15 mouse cellular contexts compared by ENCODE assay signal in the genomic region with DNA sequence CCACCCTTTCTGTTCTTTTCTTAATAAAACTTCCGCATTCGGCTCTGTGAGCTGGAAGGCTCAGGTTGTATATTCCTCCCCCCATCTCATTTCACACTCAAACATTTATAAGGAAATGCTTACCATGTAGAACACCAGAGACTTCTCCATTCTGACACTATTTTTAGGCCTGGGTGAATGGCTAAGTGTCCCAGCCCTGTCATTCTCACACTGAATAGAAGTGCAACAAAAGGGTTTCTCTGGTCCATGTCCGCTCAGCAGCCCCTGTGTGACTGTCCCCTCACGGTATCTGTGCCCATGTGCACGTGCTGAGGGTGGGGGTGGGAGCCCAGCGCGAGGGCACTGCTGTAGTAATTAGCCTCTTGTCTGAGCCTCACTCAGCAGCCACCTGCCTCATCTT.
DNase-seq lines count a peak whose midpoint lies in the region; ATAC-seq and TF ChIP-seq lines count a peak whose summit lies in the region.
"Had no signal": no experiment of that assay in that cellular context is flagged by ENCODE, and none has a peak within 500 bp of the region (broad histone marks: within the 10 kb centered on the region; RNA-seq: fewer than 3 reads in every experiment).

No protein-coding gene starts in this region.

- peaks cover 31% of the 10 kb centered on the region for H3K4me1 ChIP-seq in kidney, embryonic 16.5 days (ENCODE audit: insufficient read depth, low read length)
- H3K4me1 ChIP-seq in CH12.LX (ENCODE audit: control insufficient read depth in 1 of 2, insufficient read depth in 2 of 2) = peaks cover 32 to 40% of the 10 kb centered on the region in 2 experiments
- peaks cover 27% of the 10 kb centered on the region for H3K4me1 ChIP-seq in liver, postnatal 0 days (ENCODE audit: insufficient read depth)

- no peak for DNase-seq in kidney, postnatal 14 days
- peak; percentile 66 for DNase-seq in A20 (ENCODE audit: low read depth, low spot score)
- DNase-seq in CH12.LX (ENCODE audit: extremely low read depth) = no peak
- DNase-seq in liver, postnatal 0 days = no peak
- no peak for DNase-seq in embryo, embryonic 9.5 days (ENCODE audit: extremely low spot score)
- DNase-seq in cerebellum, adult 11-12 months = no peak
- DNase-seq: forebrain, postnatal 0 days; gastrocnemius, postnatal 25 days; right cerebral cortex, postnatal 25 days; thymus, postnatal 4 days had no signal

- no peak for ATAC-seq in kidney, embryonic 16.5 days (ENCODE audit: low FRiP score, low TSS enrichment)
- ATAC-seq in liver, postnatal 0 days = no peak
- ATAC-seq: forebrain, postnatal 0 days; hindbrain, embryonic 16.5 days had no signal

- in situ Hi-C loops in CH12.LX (cut with MboI; ENCODE audit: low pct_ligation_motif_present, low pct_unique_long_range_greater_than_20kb, low sequenced_read_pairs) = no loop called here

- H3K36me3 ChIP-seq in kidney, embryonic 16.5 days (ENCODE audit: insufficient read depth, low read length) = no peaks in the 10 kb centered on the region
- no peaks in the 10 kb centered on the region for H3K36me3 ChIP-seq in CH12.LX (replicated peaks in 1 of 2; ENCODE audit: control insufficient read depth in 1 of 2, insufficient read depth in 1 of 2, low read length in 1 of 2)
- no peaks in the 10 kb centered on the region; the same call in 1 of the 2 replicates for H3K36me3 ChIP-seq in liver, postnatal 0 days (replicated peaks; ENCODE audit: insufficient read depth, low read length)
- H3K36me3 ChIP-seq: limb, embryonic 10.5 days; lung, embryonic 15.5 days; midbrain, embryonic 10.5 days had no signal

- no peaks in the 10 kb centered on the region for H3K9me3 ChIP-seq in kidney, embryonic 16.5 days (ENCODE audit: low read length)
- no peaks in the 10 kb centered on the region for H3K9me3 ChIP-seq in CH12.LX (replicated peaks; ENCODE audit: low read length)
- H3K9me3 ChIP-seq in liver, postnatal 0 days (ENCODE audit: low read length) = no peaks in the 10 kb centered on the region
- H3K9me3 ChIP-seq: limb, embryonic 10.5 days; lung, embryonic 15.5 days; midbrain, embryonic 10.5 days had no signal

- H3K27me3 ChIP-seq in kidney, embryonic 16.5 days (ENCODE audit: insufficient read depth, low read length) = no peaks in the 10 kb centered on the region
- H3K27me3 ChIP-seq in CH12.LX (replicated peaks) = no peaks in the 10 kb centered on the region
- no peaks in the 10 kb centered on the region for H3K27me3 ChIP-seq in liver, postnatal 0 days (ENCODE audit: insufficient read depth, low read length)
- H3K27me3 ChIP-seq: lung, embryonic 15.5 days had no signal

- peak overlapping the region; percentile 54 for H3K27ac ChIP-seq in kidney, embryonic 16.5 days (ENCODE audit: low read length)
- peak overlapping the region; percentile 96 for H3K27ac ChIP-seq in CH12.LX (ENCODE audit: insufficient read depth, low read depth)
- peak overlapping the region; percentile 55; the same call in 1 of the 2 replicates for H3K27ac ChIP-seq in liver, postnatal 0 days (ENCODE audit: low read depth)
- H3K27ac ChIP-seq: limb, embryonic 10.5 days; lung, embryonic 15.5 days; midbrain, embryonic 10.5 days had no signal

- H3K79me2 ChIP-seq in CH12.LX (replicated peaks; ENCODE audit: control insufficient read depth, extremely low read depth, insufficient read depth, poor library complexity, severe bottlenecking) = peaks cover 28% of the 10 kb centered on the region

- no peak for TF ChIP-seq RAD21 in CH12.LX (IDR thresholded peaks at IDR 0.05; ENCODE audit: low read depth, low read length)

- no peak overlapping the region for H3K4me3 ChIP-seq in kidney, embryonic 16.5 days (ENCODE audit: low read length)
- peak overlapping the region in 1 of 3 experiments; percentile 44 for H3K4me3 ChIP-seq in CH12.LX (replicated peaks in 1 of 3; ENCODE audit: low read depth in 2 of 3, low read length in 2 of 3, poor library complexity in 1 of 3)
- no peak overlapping the region for H3K4me3 ChIP-seq in liver, postnatal 0 days (ENCODE audit: low read depth, low read length)
- H3K4me3 ChIP-seq: limb, embryonic 10.5 days; lung, embryonic 15.5 days; midbrain, embryonic 10.5 days had no signal

- WGBS in kidney, embryonic 16.5 days = 49% methylated on average over 7 of the region's 7 CpGs
- WGBS in liver, postnatal 0 days (ENCODE audit: insufficient replicate concordance) = 36% methylated on average over 7 of the region's 7 CpGs

- no peak overlapping the region for H3K4me2 ChIP-seq in kidney, embryonic 16.5 days (replicated peaks; ENCODE audit: low read depth, low read length)
- H3K4me2 ChIP-seq in CH12.LX (ENCODE audit: insufficient read depth, low read depth, poor library complexity, severe bottlenecking) = peak overlapping the region; percentile 84
- H3K4me2 ChIP-seq in liver, postnatal 0 days (ENCODE audit: low read depth, low read length) = peak overlapping the region; percentile 35; the same call in 1 of the 2 replicates
- H3K4me2 ChIP-seq: lung, embryonic 15.5 days had no signal

- TF ChIP-seq EP300 in CH12.LX (IDR thresholded peaks at IDR 0.05; ENCODE audit: low read length) = peak; percentile 52
- TF ChIP-seq EP300 in liver, postnatal 0 days (IDR thresholded peaks at IDR 0.05; ENCODE audit: low read depth) = no peak

- TF ChIP-seq CTCF in CH12.LX (conservative IDR thresholded peaks at IDR 0.05 in 1 of 2, IDR thresholded peaks at IDR 0.05 in 1 of 2; ENCODE audit: low read depth in 2 of 2, low read length in 2 of 2) = no peak
- TF ChIP-seq CTCF in liver, postnatal 0 days (IDR thresholded peaks at IDR 0.05; ENCODE audit: low read depth) = no peak

- TF ChIP-seq POLR2A in CH12.LX (IDR thresholded peaks at IDR 0.05; ENCODE audit: low read depth, low read length) = no peak

- H3K9ac ChIP-seq in kidney, embryonic 16.5 days (replicated peaks; ENCODE audit: low read length) = no peak overlapping the region
- peak overlapping the region; percentile 40 for H3K9ac ChIP-seq in CH12.LX (ENCODE audit: insufficient read depth, low read depth)
- no peak overlapping the region for H3K9ac ChIP-seq in liver, postnatal 0 days (replicated peaks)
- H3K9ac ChIP-seq: forebrain, postnatal 0 days; lung, embryonic 15.5 days had no signal

- dilution Hi-C loops in CH12.LX (cut with MboI; ENCODE audit: extremely low pct_ligation_motif_present, extremely low pct_unique_long_range_greater_than_20kb, low sequenced_read_pairs) = no loop called here

TF ChIP-seq in CH12.LX, 34 proteins besides CTCF, POLR2A, EP300 and RAD21 (continues in another document):
- TF ChIP-seq MEF2A (IDR thresholded peaks at IDR 0.05; ENCODE audit: borderline replicate concordance, low read depth, low read length) (peak; percentile 85), HCFC1 (IDR thresholded peaks at IDR 0.05; ENCODE audit: low read depth, low read length) (no peak), MYC (IDR thresholded peaks at IDR 0.05; ENCODE audit: low read depth, low read length) (peak; percentile 66; the same call in 1 of the 2 replicates), ZNF384 (IDR thresholded peaks at IDR 0.05; ENCODE audit: low read depth, low read length) (peak; percentile 38; the same call in 1 of the 2 replicates), CHD1 (IDR thresholded peaks at IDR 0.05; ENCODE audit: low read depth, low read length) (0 out of 2 replicates have a peak, but pooled peaks have one; percentile 67), TCF12 (IDR thresholded peaks at IDR 0.05; ENCODE audit: low read depth, low read length) (peak; percentile 58; the same call in 1 of the 2 replicates), ZMIZ1 (IDR thresholded peaks at IDR 0.05; ENCODE audit: low read depth, low read length) (no peak; the same call in 1 of the 2 replicates), MAX (IDR thresholded peaks at IDR 0.05; ENCODE audit: low read length) (peak; percentile 85), SMC3 (IDR thresholded peaks at IDR 0.05; ENCODE audit: low read depth, low read length) (peak; percentile 16), BHLHE40 (IDR thresholded peaks at IDR 0.05; ENCODE audit: low read depth, low read length) (peak; percentile 98), ELF1 (IDR thresholded peaks at IDR 0.05; ENCODE audit: low read depth, low read length) (peak; percentile 9; the same call in 1 of the 2 replicates), ZC3H11A (IDR thresholded peaks at IDR 0.05; ENCODE audit: low read depth, low read length) (no peak), PAX5 (IDR thresholded peaks at IDR 0.05; ENCODE audit: low read length) (no peak), ZKSCAN1 (IDR thresholded peaks at IDR 0.05; ENCODE audit: borderline replicate concordance, low read depth, low read length) (no peak), RCOR1 (conservative IDR thresholded peaks at IDR 0.05; ENCODE audit: low read depth, low read length) (peak; percentile 71; the same call in 1 of the 2 replicates), IRF4 (IDR thresholded peaks at IDR 0.05; ENCODE audit: low read depth, low read length) (peak; percentile 60; the same call in 1 of the 2 replicates), SIN3A (IDR thresholded peaks at IDR 0.05; ENCODE audit: low read length) (peak; percentile 64), CHD2 (IDR thresholded peaks at IDR 0.05; ENCODE audit: low read length) (peak; percentile 68; the same call in 1 of the 2 replicates), POLR2AphosphoS2 (IDR thresholded peaks at IDR 0.05; ENCODE audit: low read depth, low read length) (no peak), MAFK (IDR thresholded peaks at IDR 0.05; ENCODE audit: insufficient replicate concordance, low read length) (0 out of 2 replicates have a peak, but pooled peaks have one; percentile 37), UBTF (IDR thresholded peaks at IDR 0.05; ENCODE audit: low read depth, low read length) (no peak), ETS1 (conservative IDR thresholded peaks at IDR 0.05; ENCODE audit: low read depth, low read length) (peak; percentile 66), TBP (conservative IDR thresholded peaks at IDR 0.05; ENCODE audit: low read depth, low read length) (no peak), JUND (conservative IDR thresholded peaks at IDR 0.05; ENCODE audit: low read depth, low read length) (no peak), GABPA (IDR thresholded peaks at IDR 0.05; ENCODE audit: insufficient replicate concordance, low read depth, low read length) (no peak), JUN (IDR thresholded peaks at IDR 0.05; ENCODE audit: insufficient read depth, low read depth, low read length) (no peak), NELFE (IDR thresholded peaks at IDR 0.05; ENCODE audit: low read depth, low read length) (0 out of 2 replicates have a peak, but pooled peaks have one; percentile 16), MXI1 (IDR thresholded peaks at IDR 0.05; ENCODE audit: low read depth, low read length) (peak; percentile 77), NRF1 (IDR thresholded peaks at IDR 0.05; ENCODE audit: low read depth, low read length) (no peak), USF1 (IDR thresholded peaks at IDR 0.05; ENCODE audit: low read depth, low read length) (no peak), KAT2A (IDR thresholded peaks at IDR 0.05; ENCODE audit: insufficient replicate concordance, low read length) (0 out of 2 replicates have a peak, but pooled peaks have one; percentile 44), E2F4 (IDR thresholded peaks at IDR 0.05; ENCODE audit: insufficient replicate concordance, low read depth, low read length) (no peak)
